Mouse (Mus musculus) MEL (cell line): ENCODE data around the gene Cdcp1. TPM values are rescaled to one million over a fixed set of nuclear protein-coding genes. Genes with fewer than 3 reads are reported as not detected.
A peak's percentile ranks its signal among the peaks of the same experiment; 100 is the strongest.

Experiments
- DNase-seq: peaks from one replicate; pipeline ENCODE4 v3.0.0; 2011; ENCODE audit warnings: low read depth, low spot score
- H3K27ac ChIP-seq: 2 replicates; pipeline ENCODE4 v1.5.1; 2012; ENCODE audit warnings: low read depth, mild to moderate bottlenecking, control low read depth, low read length, moderate library complexity; ENCODE audit not compliant: control insufficient read depth
- H3K27me3 ChIP-seq, 2 experiments: fragments of 150-350 bp in 1 of 2; sonication (generic) in 1 of 2; 2 replicates each; pipeline ENCODE4 v1.6.1; 2012; ENCODE audit warnings: low read length in 2 of 2, mild to moderate bottlenecking in 2 of 2, improper control_type of control experiment in 1 of 2, moderate library complexity in 1 of 2; ENCODE audit not compliant: insufficient read depth in 2 of 2, control insufficient read depth in 1 of 2
- H3K36me3 ChIP-seq, 2 experiments: 2 replicates each; pipeline ENCODE4 v1.6.1; 2012 to 2014; ENCODE audit warnings: low read length in 2 of 2, improper control_type of control experiment in 1 of 2, inconsistent platforms in 1 of 2, mild to moderate bottlenecking in 1 of 2; ENCODE audit not compliant: insufficient read depth in 2 of 2, control insufficient read depth in 1 of 2
- H3K4me1 ChIP-seq, 2 experiments: fragments of 150-350 bp in 1 of 2; sonication (generic) in 1 of 2; 2 replicates each; pipeline ENCODE4 v1.6.1; 2012; ENCODE audit warnings: low read length in 2 of 2, improper control_type of control experiment in 1 of 2, mild to moderate bottlenecking in 1 of 2; ENCODE audit not compliant: insufficient read depth in 2 of 2, control insufficient read depth in 1 of 2
- H3K4me3 ChIP-seq, 2 experiments: fragments of 150-350 bp in 1 of 2; sonication (generic) in 1 of 2; 2 replicates each; pipeline ENCODE4 v1.5.1; 2012; ENCODE audit warnings: low read depth in 2 of 2, low read length in 2 of 2, mild to moderate bottlenecking in 2 of 2, moderate library complexity in 2 of 2, control low read depth in 1 of 2, improper control_type of control experiment in 1 of 2; ENCODE audit not compliant: control insufficient read depth in 1 of 2, insufficient read depth in 1 of 2
- H3K79me2 ChIP-seq: 2 replicates; pipeline ENCODE4 v1.6.1; 2012; ENCODE audit warnings: mild to moderate bottlenecking, low read length, moderate library complexity; ENCODE audit not compliant: control insufficient read depth, poor library complexity, insufficient read depth
- H3K9ac ChIP-seq: 2 replicates; pipeline ENCODE4 v1.6.1; 2012; ENCODE audit warnings: low read depth, mild to moderate bottlenecking, control low read depth, low read length, moderate library complexity; ENCODE audit not compliant: control insufficient read depth, poor library complexity, severe bottlenecking
- H3K9me3 ChIP-seq: fragments of 150-350 bp; sonication (generic); replicated peaks from 2 replicates; pipeline ENCODE4 v1.6.1; 2012; ENCODE audit warnings: mild to moderate bottlenecking, low read length, improper control_type of control experiment, moderate library complexity; ENCODE audit not compliant: insufficient read depth
- CHD2 ChIP-seq: IDR thresholded peaks from 2 replicates; pipeline ENCODE4 v1.6.1; 2011; ENCODE audit warnings: low read length, improper control_type of control experiment
- CTCF ChIP-seq, 3 experiments: IDR thresholded peaks in 2 of 3; conservative IDR thresholded peaks in 1 of 3; 2 replicates each; pipeline ENCODE4 v1.5.1; 2011 to 2012; ENCODE audit warnings: low read length in 3 of 3, low read depth in 2 of 3, mild to moderate bottlenecking in 2 of 3, improper control_type of control experiment in 1 of 3, inconsistent platforms in 1 of 3, mixed read lengths in 1 of 3, moderate library complexity in 1 of 3; ENCODE audit not compliant: control insufficient read depth in 1 of 3, insufficient read depth in 1 of 3, poor library complexity in 1 of 3, severe bottlenecking in 1 of 3
- E2F4 ChIP-seq: IDR thresholded peaks from 2 replicates; pipeline ENCODE4 v1.6.1; 2011; ENCODE audit warnings: low read depth, low read length, improper control_type of control experiment, borderline replicate concordance
- ETS1 ChIP-seq: IDR thresholded peaks from 2 replicates; pipeline ENCODE4 v1.6.1; 2012; ENCODE audit warnings: low read depth, mild to moderate bottlenecking, inconsistent platforms, low read length, improper control_type of control experiment, moderate library complexity
- KAT2A ChIP-seq: conservative IDR thresholded peaks from 2 replicates; pipeline ENCODE4 v1.6.1; 2012; ENCODE audit warnings: low read depth, low read length, improper control_type of control experiment, inconsistent platforms
- MAFK ChIP-seq: IDR thresholded peaks from 2 replicates; pipeline ENCODE4 v1.6.1; 2011; ENCODE audit warnings: low read depth, mild to moderate bottlenecking, low read length, improper control_type of control experiment, borderline replicate concordance
- MAZ ChIP-seq: IDR thresholded peaks from 2 replicates; pipeline ENCODE4 v1.6.1; 2012; ENCODE audit warnings: low read depth, mild to moderate bottlenecking, inconsistent platforms, low read length, improper control_type of control experiment
- MYC ChIP-seq: IDR thresholded peaks from 2 replicates; pipeline ENCODE4 v1.6.1; 2011; ENCODE audit warnings: low read depth, mild to moderate bottlenecking, low read length, improper control_type of control experiment, moderate library complexity
- NELFE ChIP-seq: IDR thresholded peaks from 2 replicates; pipeline ENCODE4 v1.6.1; 2011; ENCODE audit warnings: low read depth, low read length, improper control_type of control experiment
- NRF1 ChIP-seq: IDR thresholded peaks from 2 replicates; pipeline ENCODE4 v1.6.1; 2014; ENCODE audit warnings: low read depth, mild to moderate bottlenecking, inconsistent platforms, low read length, improper control_type of control experiment, moderate library complexity; ENCODE audit not compliant: poor library complexity, insufficient read depth, severe bottlenecking
- RAD21 ChIP-seq: IDR thresholded peaks from 2 replicates; pipeline ENCODE4 v1.6.1; 2011; ENCODE audit warnings: mild to moderate bottlenecking, low read depth, low read length, improper control_type of control experiment
- SIN3A ChIP-seq: IDR thresholded peaks from 2 replicates; pipeline ENCODE4 v1.6.1; 2012; ENCODE audit warnings: low read length, improper control_type of control experiment, inconsistent platforms
- SMC3 ChIP-seq: IDR thresholded peaks from 2 replicates; pipeline ENCODE4 v1.6.1; 2011; ENCODE audit warnings: low read depth, low read length, improper control_type of control experiment
- UBTF ChIP-seq: IDR thresholded peaks from 2 replicates; pipeline ENCODE4 v1.6.1; 2012; ENCODE audit warnings: low read depth, mild to moderate bottlenecking, inconsistent platforms, low read length, improper control_type of control experiment, moderate library complexity, borderline replicate concordance; ENCODE audit not compliant: insufficient read depth
- USF1 ChIP-seq: IDR thresholded peaks from 2 replicates; pipeline ENCODE4 v1.6.1; 2014; ENCODE audit warnings: low read depth, mild to moderate bottlenecking, inconsistent platforms, low read length, improper control_type of control experiment, moderate library complexity
- ZMIZ1 ChIP-seq: IDR thresholded peaks from 2 replicates; pipeline ENCODE4 v1.6.1; 2012; ENCODE audit warnings: low read depth, mild to moderate bottlenecking, inconsistent platforms, low read length, improper control_type of control experiment, moderate library complexity
- polyA plus RNA-seq, 2 experiments: library from polyadenylated mRNA; stranded (reverse) in 1 of 2; unstranded in 1 of 2; fragments of >175 nt in 1 of 2; fragments of >200 nt in 1 of 2; gene quantifications; 2 replicates each; pipeline versions ENCODE4 v1.2.1 to v1.2.4; 2012; ENCODE audit warnings: low replicate concordance in 2 of 2, low read depth in 1 of 2; ENCODE audit not compliant: insufficient read length in 2 of 2, insufficient read depth in 1 of 2, missing spikeins in 1 of 2
- total RNA-seq: library from RNA; depleted of rRNA; stranded (reverse); fragments of 300-350 nt; gene quantifications from 2 replicates; pipeline ENCODE4 v1.2.3, GENCODE M21; 2012

Cdcp1 gene
- total and polyA plus RNA-seq, 3 experiments = not detected

DNA sequence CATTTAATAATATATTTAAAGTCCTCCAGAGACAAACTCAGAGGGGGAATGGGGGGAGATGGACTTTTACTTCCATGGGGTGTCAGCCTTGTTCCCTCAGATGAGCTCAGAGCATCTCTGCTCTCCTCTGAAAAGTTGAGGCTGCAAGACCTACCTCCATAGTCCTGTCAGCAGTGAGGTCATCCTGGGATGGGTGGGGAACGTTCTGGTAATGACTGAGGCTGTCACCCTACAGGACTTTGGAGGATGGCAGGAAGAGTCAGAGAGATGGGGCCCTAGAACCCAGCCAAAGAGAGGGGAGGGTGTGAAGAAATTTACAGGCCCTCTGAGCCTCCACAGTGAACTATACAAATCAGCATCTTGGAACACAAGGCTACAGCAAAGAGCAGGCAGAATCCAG lies 64.3 kb downstream of the Cdcp1 start:
- Histone ChIP-seq H3K9ac (peak overlapping the region; percentile 38), H3K4me3 (no peak overlapping the region), H3K4me1 (peaks cover 2 to 8% of the 10 kb centered on the region in 2 experiments; a peak in 2 of 4 replicates), H3K36me3 (peaks cover 0 to 6% of the 10 kb centered on the region in 2 experiments; a peak in 2 of 4 replicates), H3K9me3 (no peaks in the 10 kb centered on the region), H3K27ac (peak overlapping the region; percentile 28; the same call in 1 of the 2 replicates), H3K27me3 (no peaks in the 10 kb centered on the region), H3K79me2 (no peaks in the 10 kb centered on the region)
- no peak for DNase-seq
- TF ChIP-seq NELFE (no peak), MAZ (no peak), SIN3A (no peak), KAT2A (no peak), CTCF (IDR thresholded peaks at IDR 0.05 in 2 of 3, conservative IDR thresholded peaks at IDR 0.05 in 1 of 3; ENCODE audit: control insufficient read depth in 1 of 3, insufficient read depth in 1 of 3, low read depth in 2 of 3, low read length in 3 of 3, poor library complexity in 1 of 3, severe bottlenecking in 1 of 3) (no peak), NRF1 (no peak), MYC (no peak), USF1 (no peak), CHD2 (no peak), SMC3 (no peak)

DNA sequence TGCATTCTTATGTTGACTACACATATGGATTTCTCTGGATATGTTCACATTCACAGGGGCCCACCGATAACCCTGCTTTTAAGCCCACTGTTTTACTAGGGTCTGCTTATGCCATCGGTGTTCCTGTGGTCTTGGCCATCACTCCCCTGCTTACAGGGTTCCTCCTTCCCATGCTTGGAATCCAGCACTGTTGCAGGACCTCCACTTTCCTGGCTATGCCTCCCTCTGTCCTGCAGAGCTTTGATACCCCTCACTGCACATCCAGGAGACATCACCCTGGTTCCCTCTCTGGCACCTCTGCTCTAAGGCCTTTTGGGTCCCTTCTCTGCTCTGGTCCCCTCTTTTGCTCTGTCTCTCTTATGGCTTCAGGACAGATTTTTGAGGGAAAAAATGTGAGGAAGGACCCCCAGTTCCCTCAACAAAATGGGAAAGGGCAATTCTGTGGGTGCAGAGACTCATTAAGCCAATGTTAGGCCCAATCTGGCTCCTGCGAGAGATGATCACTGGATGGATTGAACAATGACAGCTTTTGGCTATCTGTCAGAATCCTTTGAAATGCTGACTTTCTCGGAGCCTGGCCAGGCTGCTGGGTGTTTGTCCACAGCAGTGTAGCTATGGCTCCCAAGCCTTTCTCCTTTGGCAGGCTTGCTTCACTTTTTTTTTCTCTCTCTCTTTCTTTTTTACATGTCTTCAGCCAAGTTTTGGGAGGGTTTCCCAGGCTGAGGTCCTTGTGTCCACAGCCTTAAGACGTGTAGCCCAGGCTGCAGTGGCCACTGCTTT lies 65.4 kb downstream of the Cdcp1 start, which contains the start of gene Clec3b:
TSS of gene Clec3b (plus strand) at position 706 of the 780 bp plus-strand sequence.
- no peak for DNase-seq
- Histone ChIP-seq H3K27ac (peak within 1 kb of the TSS; percentile 28; the same call in 1 of the 2 replicates), H3K27me3 (no peaks in the 10 kb centered on the region), H3K4me1 (peaks cover 2 to 8% of the 10 kb centered on the region in 2 experiments; a peak in 2 of 4 replicates), H3K79me2 (no peaks in the 10 kb centered on the region), H3K9ac (peak within 1 kb of the TSS; percentile 38), H3K9me3 (no peaks in the 10 kb centered on the region), H3K36me3 (peaks cover 0 to 6% of the 10 kb centered on the region in 2 experiments; a peak in 2 of 4 replicates), H3K4me3 (no peak within 1 kb of the TSS)
- TF ChIP-seq UBTF (no peak), CHD2 (no peak), ETS1 (no peak), KAT2A (no peak), SMC3 (no peak), E2F4 (no peak), ZMIZ1 (no peak), RAD21 (no peak), MYC (no peak), MAFK (no peak)
